Mouse (Mus musculus): ENCODE results near the gene Slc39a2. TPM values are rescaled to one million over a fixed set of nuclear protein-coding genes. Genes with fewer than 3 reads are reported as not detected.

Slc39a2 gene
- polyA plus RNA-seq, 1 experiment from 2014 or later: 1.1 TPM

DNA sequence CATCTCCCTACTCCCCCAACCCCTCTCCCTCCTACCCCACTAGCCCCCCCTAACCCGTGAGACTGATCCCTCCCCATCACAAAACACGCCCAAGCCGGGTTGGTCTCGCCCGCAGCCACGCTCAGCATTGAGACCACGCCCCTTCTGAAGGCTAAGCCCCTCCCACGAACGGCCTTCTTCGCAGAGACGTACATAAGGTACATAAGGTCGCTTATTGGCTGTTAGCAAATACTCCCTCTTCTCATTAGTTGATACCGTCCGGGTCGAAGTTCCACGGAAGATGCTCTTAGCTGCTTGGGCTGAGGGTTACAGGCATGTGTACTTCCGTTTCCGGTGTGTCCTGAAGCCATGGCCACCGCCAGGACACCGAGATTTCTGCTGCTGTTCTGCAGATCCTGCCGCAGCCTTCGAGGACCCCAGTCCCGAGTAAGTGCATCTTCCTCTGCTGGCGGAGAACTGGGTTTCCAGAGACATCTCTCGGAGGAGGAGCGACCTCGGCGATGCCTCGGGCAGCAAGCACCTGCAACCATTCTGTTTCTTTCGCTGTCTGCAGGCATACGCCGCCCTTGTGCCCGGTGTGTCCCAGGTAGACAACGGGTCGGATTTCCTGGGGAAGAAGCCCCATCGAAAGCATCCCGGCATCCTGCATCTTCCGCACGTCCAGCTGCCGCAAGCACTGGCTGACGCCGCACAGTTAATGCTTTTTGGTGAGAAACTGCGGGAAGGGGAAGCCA lies 7.9 kb upstream of the Slc39a2 start, which contains the start of gene Mettl17:
TSS of gene Mettl17 (plus strand) at position 245 of the 734 bp plus-strand sequence.
- peak; percentile 98 for DNase-seq (ENCODE audit: low spot score)
- peaks cover 6% of the 10 kb centered on the region for H3K36me3 ChIP-seq (ENCODE audit: control insufficient read depth, insufficient read depth, low read length)
- no peaks in the 10 kb centered on the region for H3K9me3 ChIP-seq (ENCODE audit: control insufficient read depth, low read length)
- H3K4me2 ChIP-seq (replicated peaks; ENCODE audit: low read depth): peak within 1 kb of the TSS; percentile 77
- peak within 1 kb of the TSS; percentile 86 for H3K27ac ChIP-seq (replicated peaks)
- peak within 1 kb of the TSS; percentile 58 for H3K4me3 ChIP-seq (ENCODE audit: low read depth, low read length)
- no peaks in the 10 kb centered on the region for H3K27me3 ChIP-seq (ENCODE audit: control insufficient read depth, insufficient read depth, low read length)
- no peaks in the 10 kb centered on the region for H3K4me1 ChIP-seq (replicated peaks; ENCODE audit: control insufficient read depth, insufficient read depth)
- peak; percentile 99 for ATAC-seq (ENCODE audit: low FRiP score, low TSS enrichment)
- peak within 1 kb of the TSS; percentile 68 for H3K9ac ChIP-seq (ENCODE audit: low read length)
- TF ChIP-seq EP300 (optimal IDR thresholded peaks at IDR 0.05) (no peak), CTCF (IDR thresholded peaks at IDR 0.05; ENCODE audit: low read depth) (no peak; the same call in 1 of the 2 replicates)
- WGBS: under 1% methylated on average over 43 of the region's 43 CpGs

DNA sequence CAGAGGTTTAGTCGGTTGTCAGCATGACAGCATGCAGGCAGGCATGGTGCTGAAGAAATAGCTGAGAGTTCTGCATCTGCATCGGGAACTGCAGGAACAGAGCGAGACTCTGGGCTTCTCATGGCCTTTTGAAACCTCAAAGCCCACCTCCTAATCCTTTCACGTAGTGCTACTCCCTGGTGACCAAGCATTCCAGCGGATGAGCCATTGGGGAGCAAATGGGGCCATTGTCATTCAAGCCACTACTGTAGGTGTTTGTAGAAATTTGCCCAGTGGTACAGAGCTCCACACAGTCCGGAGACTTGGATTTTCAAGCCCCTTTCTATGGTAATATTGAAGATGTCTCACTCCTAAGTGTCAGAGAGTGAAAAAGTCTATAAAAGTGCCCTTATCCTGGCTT lies 6.6 kb upstream of the Slc39a2 start:
- no peaks in the 10 kb centered on the region for H3K27me3 ChIP-seq (ENCODE audit: control insufficient read depth, insufficient read depth, low read length)
- DNase-seq (ENCODE audit: low spot score) (no peak), ATAC-seq (ENCODE audit: low FRiP score, low TSS enrichment) (no peak)
- no peak overlapping the region for H3K4me3 ChIP-seq (ENCODE audit: low read depth, low read length)
- TF ChIP-seq EP300 (optimal IDR thresholded peaks at IDR 0.05) (no peak), CTCF (IDR thresholded peaks at IDR 0.05; ENCODE audit: low read depth) (no peak)
- H3K4me1 ChIP-seq (replicated peaks; ENCODE audit: control insufficient read depth, insufficient read depth): no peaks in the 10 kb centered on the region
- no peak overlapping the region; the same call in 1 of the 2 replicates for H3K4me2 ChIP-seq (replicated peaks; ENCODE audit: low read depth)
- H3K9ac ChIP-seq (ENCODE audit: low read length): no peak overlapping the region
- peaks cover 14% of the 10 kb centered on the region for H3K36me3 ChIP-seq (ENCODE audit: control insufficient read depth, insufficient read depth, low read length)
- 61% methylated on average over 6 of the region's 6 CpGs for WGBS
- no peak overlapping the region for H3K27ac ChIP-seq (replicated peaks)
- H3K9me3 ChIP-seq (ENCODE audit: control insufficient read depth, low read length): no peaks in the 10 kb centered on the region

DNA sequence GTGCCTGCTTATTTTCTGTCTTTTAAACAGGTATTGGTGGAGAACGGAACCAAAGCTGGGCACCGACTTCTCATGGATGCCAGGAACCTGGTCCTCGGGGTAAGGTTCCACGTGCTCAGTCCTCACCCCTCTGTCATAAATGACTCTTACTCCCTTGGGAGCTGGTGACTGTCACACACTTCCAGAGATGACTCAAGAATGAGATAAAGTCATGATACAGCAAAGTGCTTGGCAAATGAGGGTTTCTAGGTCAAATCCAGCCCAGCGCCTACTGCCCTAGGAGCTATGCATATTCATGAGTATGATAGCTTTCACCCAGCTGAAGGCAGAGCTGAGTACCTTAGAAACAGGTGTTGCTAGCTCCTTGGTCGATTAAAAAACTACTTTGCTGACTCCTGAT lies 2.9 kb upstream of the Slc39a2 start:
- 93% methylated on average over 6 of the region's 6 CpGs for WGBS
- Histone ChIP-seq H3K4me1 (replicated peaks; ENCODE audit: control insufficient read depth, insufficient read depth) (no peaks in the 10 kb centered on the region), H3K36me3 (ENCODE audit: control insufficient read depth, insufficient read depth, low read length) (peaks cover 22% of the 10 kb centered on the region), H3K27me3 (ENCODE audit: control insufficient read depth, insufficient read depth, low read length) (no peaks in the 10 kb centered on the region), H3K4me2 (replicated peaks; ENCODE audit: low read depth) (no peak overlapping the region), H3K9ac (ENCODE audit: low read length) (no peak overlapping the region), H3K27ac (replicated peaks) (no peak overlapping the region), H3K4me3 (ENCODE audit: low read depth, low read length) (no peak overlapping the region), H3K9me3 (ENCODE audit: control insufficient read depth, low read length) (no peaks in the 10 kb centered on the region)
- TF ChIP-seq CTCF (IDR thresholded peaks at IDR 0.05; ENCODE audit: low read depth) (no peak), EP300 (optimal IDR thresholded peaks at IDR 0.05) (no peak)
- ATAC-seq (ENCODE audit: low FRiP score, low TSS enrichment): no peak
- no peak for DNase-seq (ENCODE audit: low spot score)

DNA sequence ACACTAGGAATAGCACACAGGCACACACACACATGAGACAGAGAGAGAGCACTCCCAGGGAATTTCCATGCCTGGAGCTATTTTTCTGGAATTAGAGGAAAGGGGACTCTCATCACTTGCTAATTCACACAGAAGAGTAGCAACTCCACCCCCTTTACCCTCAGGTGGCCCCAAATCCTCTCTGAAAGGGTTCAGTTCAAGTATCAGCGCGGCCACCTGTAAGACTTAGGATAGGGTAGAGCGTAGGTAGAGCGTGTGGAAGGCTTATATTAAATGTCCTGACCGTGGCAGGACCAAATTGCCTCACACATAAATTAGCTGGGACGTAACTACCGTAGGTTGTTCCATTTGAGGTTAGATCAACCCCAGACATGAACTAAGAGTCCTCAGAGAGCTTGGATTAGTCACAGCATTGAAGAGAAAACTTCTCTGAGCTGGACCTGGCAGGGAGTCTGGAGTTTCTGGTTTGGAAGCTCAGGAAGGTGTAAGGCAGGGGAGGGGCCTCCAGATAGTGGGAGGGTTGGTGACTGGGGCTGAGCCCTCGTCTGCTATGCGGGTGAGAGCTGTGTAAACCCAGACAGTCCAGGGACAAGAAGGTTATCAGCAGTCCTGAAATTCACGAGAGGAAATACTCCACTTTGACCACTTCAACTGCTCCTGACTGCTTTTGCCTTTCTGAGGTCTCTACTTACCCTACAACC lies 555 bp downstream of the Slc39a2 start:
- H3K36me3 ChIP-seq (ENCODE audit: control insufficient read depth, insufficient read depth, low read length): peaks cover 22% of the 10 kb centered on the region
- H3K9me3 ChIP-seq (ENCODE audit: control insufficient read depth, low read length): no peaks in the 10 kb centered on the region
- H3K4me2 ChIP-seq (replicated peaks; ENCODE audit: low read depth): no peak overlapping the region
- peak; percentile 82 for ATAC-seq (ENCODE audit: low FRiP score, low TSS enrichment)
- peak; percentile 55 for DNase-seq (ENCODE audit: low spot score)
- 0 out of 2 replicates have a peak overlapping the region, but pooled peaks have one; percentile 4 for H3K9ac ChIP-seq (ENCODE audit: low read length)
- TF ChIP-seq CTCF (IDR thresholded peaks at IDR 0.05; ENCODE audit: low read depth) (no peak), EP300 (optimal IDR thresholded peaks at IDR 0.05) (no peak)
- WGBS: 29% methylated on average over 10 of the region's 10 CpGs
- 0 out of 2 replicates have a peak overlapping the region, but pooled peaks have one; percentile 30 for H3K27ac ChIP-seq (replicated peaks)
- H3K27me3 ChIP-seq (ENCODE audit: control insufficient read depth, insufficient read depth, low read length): no peaks in the 10 kb centered on the region
- H3K4me1 ChIP-seq (replicated peaks; ENCODE audit: control insufficient read depth, insufficient read depth): no peaks in the 10 kb centered on the region
- H3K4me3 ChIP-seq (ENCODE audit: low read depth, low read length): no peak overlapping the region

DNA sequence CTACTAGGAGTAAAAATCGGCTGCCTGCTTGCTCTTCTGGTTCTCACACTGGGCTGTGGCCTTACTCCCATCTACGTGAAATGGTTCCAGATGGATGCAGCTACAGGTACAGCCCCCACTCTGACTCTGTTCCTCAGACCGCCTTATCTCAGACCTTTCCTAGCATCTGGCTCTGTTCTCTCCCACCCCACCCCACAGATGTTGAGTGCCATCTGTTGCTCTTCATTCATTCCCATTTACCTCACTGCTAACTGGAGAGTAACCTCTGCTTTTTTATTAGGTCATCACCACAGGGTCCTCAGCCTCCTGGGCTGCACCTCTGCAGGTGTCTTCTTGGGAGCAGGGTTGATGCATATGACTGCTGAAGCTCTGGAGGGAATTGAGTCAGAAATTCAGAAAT lies 1.1 kb downstream of the Slc39a2 start:
- H3K9ac ChIP-seq (ENCODE audit: low read length): no peak overlapping the region
- DNase-seq (ENCODE audit: low spot score): no peak
- H3K27me3 ChIP-seq (ENCODE audit: control insufficient read depth, insufficient read depth, low read length): no peaks in the 10 kb centered on the region
- H3K4me2 ChIP-seq (replicated peaks; ENCODE audit: low read depth): no peak overlapping the region
- no peaks in the 10 kb centered on the region for H3K9me3 ChIP-seq (ENCODE audit: control insufficient read depth, low read length)
- WGBS: 60% methylated on average over 3 of the region's 3 CpGs
- ATAC-seq (ENCODE audit: low FRiP score, low TSS enrichment): no peak
- peaks cover 22% of the 10 kb centered on the region for H3K36me3 ChIP-seq (ENCODE audit: control insufficient read depth, insufficient read depth, low read length)
- no peak overlapping the region for H3K27ac ChIP-seq (replicated peaks)
- H3K4me3 ChIP-seq (ENCODE audit: low read depth, low read length): no peak overlapping the region
- no peaks in the 10 kb centered on the region for H3K4me1 ChIP-seq (replicated peaks; ENCODE audit: control insufficient read depth, insufficient read depth)
- TF ChIP-seq EP300 (optimal IDR thresholded peaks at IDR 0.05) (no peak), CTCF (IDR thresholded peaks at IDR 0.05; ENCODE audit: low read depth) (no peak)

DNA sequence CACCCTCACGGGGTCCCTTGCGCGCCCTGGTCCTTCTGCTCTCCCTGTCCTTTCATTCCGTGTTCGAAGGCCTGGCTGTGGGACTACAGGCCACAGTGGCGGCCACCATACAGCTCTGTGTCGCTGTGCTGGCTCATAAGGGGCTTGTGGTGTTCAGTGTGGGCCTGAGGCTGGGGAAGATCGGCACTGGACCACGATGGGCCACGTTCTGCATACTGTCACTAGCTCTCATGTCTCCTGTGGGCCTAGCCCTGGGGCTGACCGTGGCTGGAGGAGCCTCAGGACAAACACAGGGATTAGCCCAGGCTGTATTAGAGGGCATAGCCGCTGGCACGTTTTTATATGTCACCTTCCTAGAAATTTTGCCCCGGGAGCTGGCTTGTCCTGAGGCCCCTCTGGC lies 2.4 kb downstream of the Slc39a2 start:
- H3K27me3 ChIP-seq (ENCODE audit: control insufficient read depth, insufficient read depth, low read length): no peaks in the 10 kb centered on the region
- 81% methylated on average over 14 of the region's 14 CpGs for WGBS
- DNase-seq (ENCODE audit: low spot score): no peak

More for the DNA sequence above, 2.4 kb downstream of the Slc39a2 start:
- no peak overlapping the region for H3K4me2 ChIP-seq (replicated peaks; ENCODE audit: low read depth)
- H3K4me3 ChIP-seq (ENCODE audit: low read depth, low read length): no peak overlapping the region
- no peak for TF ChIP-seq EP300 (optimal IDR thresholded peaks at IDR 0.05)
- H3K27ac ChIP-seq (replicated peaks): no peak overlapping the region
- H3K36me3 ChIP-seq (ENCODE audit: control insufficient read depth, insufficient read depth, low read length): peaks cover 13% of the 10 kb centered on the region
- no peak overlapping the region for H3K9ac ChIP-seq (ENCODE audit: low read length)
- ATAC-seq (ENCODE audit: low FRiP score, low TSS enrichment): no peak
- no peaks in the 10 kb centered on the region for H3K4me1 ChIP-seq (replicated peaks; ENCODE audit: control insufficient read depth, insufficient read depth)
- H3K9me3 ChIP-seq (ENCODE audit: control insufficient read depth, low read length): no peaks in the 10 kb centered on the region
